Mouse (Mus musculus): Measurements from ENCODE around the gene Pkn2.

The Pkn2 gene

DNA sequence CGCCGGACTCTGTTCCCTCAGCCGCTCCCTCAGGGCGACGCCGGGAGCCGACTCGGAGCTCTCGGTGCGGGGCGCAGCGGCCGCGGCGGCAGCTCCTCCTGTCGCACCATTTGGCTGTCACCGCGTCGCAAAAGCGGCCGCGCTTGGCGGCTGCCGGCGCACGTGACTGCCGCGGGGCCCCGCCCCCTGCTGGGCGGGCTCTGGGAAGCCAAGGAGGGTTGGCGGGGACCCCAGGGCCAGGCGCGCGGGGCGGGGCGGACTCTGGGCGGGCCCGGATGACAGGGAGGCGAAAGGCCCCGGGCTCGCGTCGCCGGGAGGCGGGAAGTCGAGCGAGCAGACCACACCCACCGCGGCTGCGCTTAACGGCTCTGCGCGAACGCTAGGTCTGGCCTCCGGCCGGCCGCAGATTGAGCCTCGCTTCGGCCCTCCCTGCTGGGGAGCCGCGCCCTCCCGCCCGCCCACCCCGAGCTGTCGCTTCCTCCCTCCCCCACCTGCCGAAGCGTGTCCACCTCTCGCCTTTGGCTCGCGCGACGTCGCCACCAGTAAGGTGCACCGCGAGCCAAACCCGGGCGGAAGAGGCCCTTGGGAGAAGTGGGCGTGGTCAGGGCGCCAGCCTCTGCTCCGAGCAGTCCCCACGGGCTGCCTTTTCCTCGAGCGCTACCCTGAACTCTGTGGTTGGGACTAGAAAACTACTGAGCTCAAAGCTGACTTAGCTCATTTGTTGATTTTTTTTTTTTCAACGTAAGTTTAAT lies at the start of gene Pkn2:
Pkn2 (minus strand) TSS at position 133 of the 752 bp plus-strand sequence.
- DNase-seq (ENCODE audit: low spot score in 2 of 2) = peak; percentile 97 to 99

DNA sequence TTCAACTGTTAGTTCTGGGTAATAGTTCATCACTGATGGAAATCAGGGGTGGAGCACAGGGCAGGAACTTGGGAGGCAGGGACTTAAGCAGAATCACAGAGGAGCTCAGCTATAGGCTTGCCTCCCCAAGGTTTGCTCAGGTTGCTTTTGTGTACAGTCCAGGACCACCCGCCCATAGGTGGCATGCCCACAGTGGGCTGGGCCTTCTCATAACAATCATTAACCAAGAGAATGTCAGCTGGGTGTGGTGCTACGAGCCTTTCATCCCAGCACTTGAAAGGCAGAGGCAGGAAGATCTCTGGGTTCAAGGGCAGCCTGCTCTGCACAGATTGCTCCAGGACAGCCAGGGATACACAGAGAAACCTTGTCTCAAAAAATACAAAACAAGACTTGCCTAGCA lies 48.1 kb upstream of the Pkn2 start:
- DNase-seq (ENCODE audit: low spot score in 2 of 2) = no peak

DNA sequence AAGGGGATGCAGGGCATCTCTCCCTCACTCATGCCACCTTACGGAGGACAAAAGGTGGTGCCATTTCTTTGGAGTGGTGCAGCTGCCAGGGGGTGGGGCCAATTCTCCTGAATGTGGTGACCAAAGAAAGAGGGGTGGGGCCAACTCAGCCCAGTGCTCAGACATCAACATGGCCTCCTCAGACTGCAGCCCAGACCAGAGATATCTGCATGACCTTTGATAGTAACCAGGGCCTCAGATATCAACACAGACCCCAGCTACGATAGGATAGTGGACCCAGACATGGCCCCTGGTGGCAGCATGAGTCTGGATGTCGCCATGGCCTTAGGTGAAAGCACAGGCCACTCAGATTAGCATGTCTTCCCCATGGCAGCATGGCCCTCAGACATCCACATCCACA lies 45.5 kb upstream of the Pkn2 start:
- no peak for DNase-seq (ENCODE audit: low spot score in 2 of 2)

DNA sequence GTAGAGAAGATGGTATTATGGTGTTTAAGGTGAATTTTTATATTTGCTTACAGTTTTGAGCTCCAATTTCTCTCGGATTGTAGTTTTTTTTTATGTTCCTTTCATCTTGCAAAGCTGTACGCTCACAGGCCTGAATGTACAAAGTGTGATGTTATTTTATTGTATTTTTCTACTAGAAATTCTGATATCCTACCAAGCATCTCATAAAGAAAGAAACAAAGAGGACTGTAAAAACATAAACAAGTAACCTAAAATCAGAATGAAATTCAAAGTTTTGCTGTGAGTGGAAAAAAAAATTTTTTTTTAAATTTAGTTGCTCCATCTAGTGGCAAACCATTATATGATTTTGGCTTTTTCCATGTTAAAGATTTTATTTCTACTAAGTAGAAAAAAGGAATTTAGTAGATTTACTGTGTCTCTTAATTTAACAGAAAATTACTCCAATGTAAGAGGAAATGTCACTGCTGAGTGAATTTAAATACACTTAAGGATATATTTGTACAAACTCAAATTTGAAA lies 43.1 kb upstream of the Pkn2 start:
- DNase-seq (ENCODE audit: low spot score in 2 of 2) = no peak

DNA sequence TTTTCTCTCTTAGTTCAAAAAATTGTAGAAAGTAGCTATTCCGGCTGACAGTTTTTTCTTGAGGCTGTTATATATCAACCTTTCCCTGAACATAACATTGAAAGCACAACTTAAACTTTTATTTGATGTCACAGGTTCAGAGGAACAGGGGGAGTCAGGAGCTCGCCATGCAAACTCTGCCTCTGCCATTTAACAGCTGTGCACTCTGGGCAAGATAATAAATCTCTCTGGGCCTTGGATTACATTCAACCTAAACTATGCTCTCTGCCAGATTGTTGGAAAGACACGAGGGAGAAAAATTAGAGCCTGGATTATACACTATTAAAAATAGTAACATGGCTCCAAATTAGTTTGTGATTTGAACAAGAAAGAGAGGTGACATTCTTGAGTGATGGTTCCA lies 37.3 kb upstream of the Pkn2 start:
- no peak for DNase-seq (ENCODE audit: low spot score in 2 of 2)

DNA sequence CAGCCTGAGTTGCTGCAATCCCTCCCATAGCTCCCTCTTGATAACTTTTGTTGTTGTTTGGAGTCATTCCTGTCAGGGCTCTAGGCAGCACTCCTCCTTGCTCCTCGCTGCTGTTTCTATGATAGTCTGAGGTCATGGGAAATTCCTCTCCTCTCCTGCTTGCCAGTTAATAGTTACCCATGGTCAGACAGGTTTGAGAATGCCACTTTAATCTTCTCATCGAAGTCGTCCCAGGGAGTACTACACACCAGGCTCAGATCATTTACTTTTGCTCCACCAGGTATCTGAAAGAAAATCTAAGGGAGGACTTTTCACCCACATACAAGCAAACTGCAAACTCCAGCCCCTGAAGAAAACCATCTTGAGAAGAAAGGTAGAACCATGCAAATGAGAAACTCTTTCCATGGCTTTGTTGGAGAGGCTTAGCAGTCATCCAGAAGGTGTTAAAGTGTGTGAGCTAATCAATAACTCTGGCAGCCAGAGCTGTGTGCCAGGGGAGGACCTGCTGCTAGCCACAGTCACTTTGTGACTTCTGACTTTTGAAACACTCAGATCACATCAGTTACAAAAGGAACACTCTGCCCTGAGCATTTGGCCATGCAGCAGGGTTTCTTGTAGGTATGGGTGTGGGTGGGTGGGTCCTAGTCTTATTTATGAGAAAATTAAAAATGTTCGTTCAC lies 36.1 kb upstream of the Pkn2 start:
- DNase-seq (ENCODE audit: low spot score in 2 of 2) = no peak

DNA sequence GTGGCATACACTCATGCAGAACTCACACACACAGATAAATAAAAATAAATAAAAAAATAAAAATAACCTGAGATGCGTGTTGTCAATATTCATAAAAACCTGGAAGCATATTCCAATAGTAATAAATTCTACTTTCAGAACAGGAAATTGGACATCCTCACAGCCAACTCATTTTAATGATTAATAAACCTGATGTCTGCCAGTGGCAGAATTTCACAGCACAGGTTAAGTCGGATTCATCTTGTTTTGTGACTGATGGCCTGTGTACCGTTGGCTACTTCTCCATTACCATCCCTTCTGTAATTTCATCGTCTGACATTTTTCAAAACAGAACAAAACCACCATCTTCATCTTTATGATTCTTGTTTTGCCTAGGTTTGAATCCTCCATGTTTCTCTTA lies 35.4 kb upstream of the Pkn2 start:
- DNase-seq (ENCODE audit: low spot score in 2 of 2) = no peak

DNA sequence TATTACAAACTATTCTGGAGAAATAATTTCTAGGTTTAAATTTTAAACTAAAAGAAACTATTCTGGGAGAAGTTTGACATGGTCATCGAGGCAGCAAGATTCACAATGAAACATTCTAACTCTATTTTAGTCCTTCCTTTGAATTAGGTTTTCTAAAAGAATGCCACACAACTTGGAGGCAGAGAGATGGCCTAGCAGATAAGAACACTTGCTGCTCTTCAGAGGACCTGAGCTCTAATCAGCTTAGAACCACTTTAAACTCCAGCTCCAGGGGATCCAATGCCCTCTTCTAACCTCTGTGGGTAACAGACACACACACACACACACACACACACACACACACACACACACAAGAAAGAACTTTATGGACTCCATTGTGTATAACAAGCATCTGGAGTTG lies 31.5 kb upstream of the Pkn2 start:
- no peak for DNase-seq (ENCODE audit: low spot score in 2 of 2)

DNA sequence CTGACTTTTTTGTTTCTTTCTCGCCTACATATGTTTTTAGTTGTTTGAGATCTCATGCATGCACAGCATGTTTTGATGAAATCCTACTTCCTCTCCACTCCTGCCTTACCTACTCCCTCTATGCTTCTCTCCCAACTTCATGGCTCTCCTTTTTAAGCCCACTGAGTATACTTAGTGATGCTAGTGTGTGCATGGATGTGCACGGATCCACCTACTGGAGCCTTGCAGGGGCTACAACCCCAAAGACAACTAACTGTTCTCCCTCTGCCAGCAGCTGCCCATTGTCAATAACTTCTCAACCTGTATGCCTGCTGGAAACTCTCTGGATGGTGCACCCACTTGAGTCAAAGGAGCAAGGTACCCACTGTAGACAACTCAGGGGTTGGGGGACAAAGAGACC lies 17.9 kb upstream of the Pkn2 start:
- DNase-seq (ENCODE audit: low spot score in 2 of 2) = no peak

DNA sequence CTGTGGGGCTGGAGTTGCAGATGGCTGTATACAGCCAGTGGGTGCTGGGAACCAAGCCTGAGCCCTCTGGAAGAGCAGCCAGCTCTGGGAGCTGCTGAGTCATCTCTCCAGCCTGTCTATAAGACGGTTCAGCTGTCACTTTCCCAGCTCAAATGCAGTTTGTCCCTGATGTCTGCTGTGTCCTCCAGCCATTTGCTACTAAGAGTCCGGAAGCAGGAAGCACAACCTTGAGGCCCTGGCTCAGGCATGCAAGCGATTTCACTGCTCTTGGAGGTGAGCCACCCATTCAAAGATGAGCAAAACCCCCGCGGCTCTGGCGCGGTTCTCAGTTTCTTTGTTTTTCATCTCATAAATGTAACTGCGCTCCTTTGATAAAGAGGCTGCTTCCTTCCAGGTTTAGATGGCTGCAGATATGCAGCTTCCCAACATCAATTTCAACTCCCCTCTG lies 17.2 kb upstream of the Pkn2 start:
- DNase-seq (ENCODE audit: low spot score in 2 of 2) = no peak

DNA sequence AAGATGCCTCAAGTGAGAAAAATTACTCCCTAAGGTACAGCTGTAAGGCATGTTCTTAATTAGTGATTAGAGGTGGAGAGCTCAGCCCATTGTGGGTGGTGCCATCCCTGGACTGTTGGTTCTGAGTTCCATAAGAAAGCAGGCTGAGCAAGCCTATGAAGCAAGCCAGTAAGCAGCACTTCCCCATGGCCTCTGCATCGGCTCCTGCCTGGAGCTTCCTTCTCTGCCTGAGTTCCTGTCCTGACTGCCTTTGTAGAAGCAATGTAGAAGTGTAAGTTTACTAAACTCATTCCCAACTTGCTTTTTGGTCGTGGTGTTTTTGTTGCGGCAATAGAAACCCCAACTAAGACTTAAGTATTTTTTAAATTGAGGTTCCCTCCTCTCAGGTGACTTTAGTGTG lies 8.6 kb upstream of the Pkn2 start:
- no peak for DNase-seq (ENCODE audit: low spot score in 2 of 2)

DNA sequence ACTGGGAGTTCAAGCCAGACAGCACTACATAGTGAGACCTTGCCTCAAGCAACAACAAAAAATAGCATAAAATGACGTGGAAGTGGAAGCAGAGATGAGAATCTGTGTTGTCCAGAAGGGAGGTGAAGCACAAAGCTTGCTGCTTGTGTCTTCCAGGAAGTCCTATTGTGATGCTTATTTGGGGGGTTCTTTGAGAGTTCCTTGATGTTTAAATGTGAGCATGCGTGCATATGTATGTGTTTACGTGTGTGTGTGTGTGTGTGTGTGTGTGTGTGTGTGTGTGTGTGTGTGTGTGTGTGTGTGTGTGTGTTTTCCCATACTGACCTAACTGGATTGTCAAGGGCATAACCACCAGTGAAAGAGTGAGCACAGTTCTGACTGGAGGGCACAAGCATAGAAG lies 5.2 kb upstream of the Pkn2 start:
- DNase-seq (ENCODE audit: low spot score in 2 of 2) = no peak

DNA sequence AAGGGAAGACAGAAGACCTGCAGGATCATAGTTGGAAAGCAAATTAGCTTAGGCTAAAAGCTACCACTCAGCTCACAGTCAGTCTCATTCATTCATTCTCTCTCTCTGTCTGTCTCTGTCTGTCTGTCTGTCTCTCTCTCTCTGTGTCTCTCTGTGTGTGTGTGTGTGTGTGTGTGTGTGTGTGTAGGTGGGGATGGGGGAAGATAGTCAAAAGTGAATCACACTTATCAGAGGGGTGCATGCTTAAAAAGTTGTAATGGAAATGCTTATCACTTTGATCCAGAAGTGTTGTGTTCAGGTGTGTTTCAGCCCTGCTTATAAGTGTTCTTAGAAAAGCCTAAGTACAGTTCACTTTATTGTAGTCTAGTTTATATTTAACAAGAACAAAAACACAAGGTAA lies 2.8 kb upstream of the Pkn2 start:
- DNase-seq (ENCODE audit: low spot score in 2 of 2) = no peak

DNA sequence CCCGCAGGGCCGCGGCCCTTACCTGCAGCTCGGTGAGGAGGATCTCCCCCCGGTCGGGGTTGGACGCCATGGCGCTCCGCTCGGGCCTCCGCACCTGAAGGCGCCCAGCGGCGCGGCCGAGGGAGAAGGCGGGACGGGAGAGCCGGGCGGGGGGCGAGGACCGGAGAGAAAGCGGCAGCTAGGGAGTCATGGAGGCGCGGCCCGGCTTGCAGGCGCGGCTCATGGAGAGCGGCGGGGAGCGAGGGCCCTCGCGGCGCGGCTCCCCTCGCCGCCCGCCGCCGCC lies 274 bp downstream of the Pkn2 start:
- DNase-seq (ENCODE audit: low spot score in 2 of 2) = no peak

DNA sequence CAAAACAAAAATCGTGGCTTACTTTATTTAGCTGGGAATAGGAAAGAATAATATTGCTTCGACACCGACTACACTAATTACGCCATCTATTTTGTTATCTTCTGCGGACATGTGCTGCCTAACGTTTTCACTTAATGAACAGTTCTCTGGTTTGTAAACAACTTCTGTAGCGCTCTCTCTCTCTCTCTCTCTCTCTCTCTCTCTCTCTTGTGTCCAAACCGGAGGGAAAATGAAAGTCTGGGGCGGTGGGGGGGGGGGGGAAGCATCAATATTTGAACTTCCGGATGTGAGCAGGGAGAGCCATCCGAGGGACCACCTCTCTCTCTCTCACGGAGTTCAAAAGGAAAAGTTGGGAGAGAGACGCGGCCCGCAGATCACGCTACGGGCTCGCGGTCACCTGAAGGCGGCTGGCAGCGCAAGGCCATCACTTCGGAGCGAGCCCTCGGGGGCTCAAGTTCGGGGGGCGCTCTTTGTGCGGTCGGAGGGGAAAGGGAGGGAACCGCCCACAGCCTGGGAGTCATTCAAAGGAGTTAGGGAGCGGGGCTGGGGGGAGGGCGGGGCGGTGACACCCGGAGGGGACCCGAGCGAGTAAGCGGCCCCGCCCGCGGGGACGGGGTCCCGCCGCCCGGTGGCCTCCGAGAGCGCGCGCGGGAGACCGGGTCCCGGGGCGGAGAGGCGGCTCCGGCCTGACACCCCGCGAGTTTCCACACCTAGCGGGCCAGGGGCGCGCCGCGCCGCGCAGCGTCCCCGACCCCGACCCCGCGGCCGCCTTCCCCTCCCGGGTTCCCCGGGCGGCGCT lies 815 bp downstream of the Pkn2 start:
- DNase-seq (ENCODE audit: low spot score in 2 of 2) = no peak

DNA sequence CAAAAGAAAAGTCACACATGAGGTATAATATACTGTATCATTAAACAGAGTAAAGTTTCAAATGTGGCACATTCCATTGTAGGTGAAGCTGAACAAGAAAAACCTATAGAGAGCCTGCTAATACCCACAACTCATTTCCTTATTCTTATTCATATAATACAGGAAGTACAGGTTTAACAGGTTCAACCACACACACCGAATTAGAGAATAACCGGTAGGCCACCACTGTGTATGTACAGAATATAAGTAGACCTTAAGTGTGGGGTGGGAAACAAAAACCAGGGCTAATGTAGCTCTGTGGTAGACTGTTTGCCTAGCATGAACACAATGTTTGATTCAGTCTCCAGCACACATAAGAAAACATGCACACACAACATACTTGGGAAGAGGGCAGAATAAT lies 18.6 kb downstream of the Pkn2 start:
- no peak for DNase-seq (ENCODE audit: low spot score in 2 of 2)

DNA sequence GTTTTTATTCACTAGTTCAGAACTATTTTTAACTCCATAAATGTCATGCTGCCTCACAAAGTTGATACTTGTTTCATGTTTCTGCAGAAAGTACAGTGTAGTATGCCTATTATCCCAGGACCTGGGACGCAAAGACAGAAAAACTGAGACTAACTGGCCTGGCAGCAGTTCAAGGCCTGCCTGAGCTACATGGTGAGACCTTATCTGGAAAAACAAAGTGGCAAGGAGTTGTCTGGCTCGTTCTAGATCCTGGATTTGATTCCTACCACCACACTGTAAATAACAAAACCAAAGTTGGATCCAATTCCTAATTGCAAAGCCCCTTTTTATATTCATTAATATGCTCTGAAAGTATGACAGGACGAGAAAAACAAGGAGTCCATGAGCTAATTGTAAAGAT lies 25.0 kb downstream of the Pkn2 start:
- no peak for DNase-seq (ENCODE audit: low spot score in 2 of 2)

DNA sequence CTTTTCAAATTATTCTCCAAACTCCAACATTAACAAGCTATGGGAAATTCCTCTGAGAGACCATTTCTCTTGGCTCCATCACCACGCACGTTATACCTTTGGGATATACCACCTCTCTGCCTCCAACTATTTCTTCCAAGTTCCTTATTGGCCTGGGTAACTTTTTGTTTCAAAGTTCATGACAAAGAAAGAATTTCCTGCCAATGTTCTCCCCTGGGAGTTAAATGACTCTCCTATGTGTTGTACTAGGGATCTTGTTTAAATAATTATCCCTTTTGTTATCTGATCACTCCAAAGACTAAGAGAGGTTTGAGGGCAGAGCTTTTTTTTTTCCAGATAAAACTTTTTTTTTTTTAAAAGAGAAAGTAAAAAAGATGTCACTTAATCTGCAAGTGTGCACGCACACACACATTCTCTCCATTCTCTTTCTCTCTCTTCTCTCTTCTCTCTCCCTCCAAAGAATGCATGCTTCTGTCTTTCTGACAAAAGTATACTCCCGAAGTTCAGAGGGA lies 25.8 kb downstream of the Pkn2 start:
- no peak for DNase-seq (ENCODE audit: low spot score in 2 of 2)

DNA sequence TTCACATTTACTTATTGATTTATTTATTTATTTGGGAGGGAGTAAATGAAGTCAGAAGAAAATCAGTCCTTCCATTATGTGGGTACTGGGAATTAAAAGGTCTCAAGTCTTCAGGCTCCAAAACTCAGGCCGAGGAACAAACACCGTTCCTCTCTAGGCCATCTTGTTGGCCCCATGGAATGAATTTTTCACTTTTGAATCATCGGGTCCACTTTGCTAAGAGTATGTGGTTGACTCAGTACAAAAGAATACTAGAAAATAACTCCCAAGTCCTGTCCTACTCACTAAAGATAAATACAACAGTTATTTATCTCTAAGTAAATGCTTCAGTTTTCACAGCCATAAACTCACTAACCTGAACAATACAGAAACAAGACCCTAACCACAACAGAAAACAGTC lies 28.9 kb downstream of the Pkn2 start:
- DNase-seq (ENCODE audit: low spot score in 2 of 2) = no peak

DNA sequence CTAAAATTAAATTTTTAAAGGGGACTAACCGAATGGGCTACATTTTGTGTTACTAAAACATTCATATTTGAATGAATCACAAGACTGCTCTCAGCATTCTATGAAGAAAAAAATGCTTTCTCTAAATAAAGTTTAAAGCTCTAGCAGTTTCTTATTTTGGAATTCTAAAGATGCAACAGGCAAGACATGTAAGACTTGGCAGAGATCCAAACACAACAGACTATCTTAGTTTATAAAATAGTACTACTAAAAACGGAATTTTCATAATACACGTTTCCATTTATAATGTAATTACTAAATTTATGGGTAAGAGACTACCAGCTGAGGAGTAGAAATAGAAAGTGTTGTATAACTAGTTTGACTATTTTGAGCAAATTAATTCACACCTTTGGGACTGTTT lies 30.2 kb downstream of the Pkn2 start:
- DNase-seq (ENCODE audit: low spot score in 2 of 2) = no peak

DNA sequence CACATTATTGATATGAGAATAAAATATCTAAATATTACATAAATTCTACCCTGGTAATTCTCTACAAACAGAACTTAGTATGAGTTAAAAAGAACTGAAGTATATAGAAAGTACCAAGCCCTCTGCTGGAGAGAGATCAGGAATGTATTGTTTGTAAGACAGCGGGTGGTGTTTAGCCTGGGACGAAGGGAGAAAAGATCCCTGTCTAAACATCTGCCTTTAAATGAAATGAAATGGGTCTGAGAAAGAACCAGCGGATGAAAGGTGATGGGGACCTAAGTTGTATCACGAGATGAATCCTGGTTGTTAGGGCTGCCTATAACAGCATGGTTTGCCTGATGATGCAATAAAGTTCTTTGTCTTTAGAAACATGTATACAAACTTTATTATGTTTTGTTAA lies 41.8 kb downstream of the Pkn2 start:
- no peak for DNase-seq (ENCODE audit: low spot score in 2 of 2)

DNA sequence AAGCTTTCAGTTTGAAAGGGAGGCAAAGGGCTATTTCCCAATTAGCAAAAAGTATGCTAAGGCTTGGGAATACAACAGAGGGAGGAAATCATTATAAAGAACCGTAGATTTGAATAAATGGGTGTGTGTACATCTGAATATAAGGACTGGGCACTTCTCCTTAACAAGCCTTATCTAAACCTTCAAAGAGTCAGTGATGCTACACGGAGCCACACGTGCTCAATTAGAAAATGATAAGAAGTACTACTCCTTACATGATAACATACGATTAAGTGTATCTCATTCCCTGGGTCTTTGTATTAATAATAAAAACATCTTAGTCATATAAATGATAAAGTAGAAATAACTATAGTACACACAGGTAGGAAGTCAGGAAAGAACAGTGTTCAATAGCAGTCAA lies 47.0 kb downstream of the Pkn2 start:
- no peak for DNase-seq (ENCODE audit: low spot score in 2 of 2)

DNA sequence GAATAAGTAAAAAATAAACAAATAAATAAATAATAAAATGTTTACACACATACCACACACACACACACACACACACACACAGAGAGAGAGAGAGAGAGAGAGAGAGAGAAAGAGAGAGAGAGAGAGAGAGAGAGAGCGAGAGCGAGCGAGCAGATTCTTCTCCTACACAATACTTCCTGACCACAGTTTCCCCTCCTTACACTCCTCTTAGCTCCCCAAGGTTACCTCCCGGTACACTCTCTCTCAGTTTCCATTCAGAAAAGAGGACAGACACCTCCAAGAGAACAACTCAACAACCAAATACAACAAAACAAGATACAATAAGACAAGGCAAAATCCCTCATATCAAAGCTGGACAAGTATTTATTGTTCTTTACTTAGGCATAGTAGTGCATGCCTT lies 47.8 kb downstream of the Pkn2 start:
- DNase-seq (ENCODE audit: low spot score in 2 of 2) = no peak

Measured in frontal cortex, postnatal 10 days (tissue).